Mouse (Mus musculus) spleen, adult 2 months (tissue): ENCODE measurements at regions not wholly inside any gene's neighbourhood (a gene's known extent, or its start where the extent isn't known, plus 50 kb on each side); places are given as distances from the start of the nearest gene placed in this dataset.

ENCODE experiments used
- CTCF ChIP-seq: fragments of 200-500 bp; IDR thresholded peaks from 2 replicates; pipeline ENCODE4 v1.5.1; 2011; ENCODE audit warnings: mild to moderate bottlenecking, inconsistent platforms; ENCODE audit not compliant: insufficient read depth, insufficient read length, insufficient replicate concordance; ENCODE audit errors: extremely low read depth
- POLR2A ChIP-seq: fragments of 200-500 bp; IDR thresholded peaks from 2 replicates; pipeline ENCODE4 v1.6.1; 2011; ENCODE audit warnings: low read depth, low read length, inconsistent platforms

GRCm38 (mm10) chr8:6657451-6657990 lies 1552.4 kb upstream of the Slc10a2 start:
- TF ChIP-seq CTCF = no peak
- TF ChIP-seq POLR2A = no peak
